Mouse (Mus musculus): ENCODE measurements around the gene Cdc14b.

Gene Cdc14b

DNA sequence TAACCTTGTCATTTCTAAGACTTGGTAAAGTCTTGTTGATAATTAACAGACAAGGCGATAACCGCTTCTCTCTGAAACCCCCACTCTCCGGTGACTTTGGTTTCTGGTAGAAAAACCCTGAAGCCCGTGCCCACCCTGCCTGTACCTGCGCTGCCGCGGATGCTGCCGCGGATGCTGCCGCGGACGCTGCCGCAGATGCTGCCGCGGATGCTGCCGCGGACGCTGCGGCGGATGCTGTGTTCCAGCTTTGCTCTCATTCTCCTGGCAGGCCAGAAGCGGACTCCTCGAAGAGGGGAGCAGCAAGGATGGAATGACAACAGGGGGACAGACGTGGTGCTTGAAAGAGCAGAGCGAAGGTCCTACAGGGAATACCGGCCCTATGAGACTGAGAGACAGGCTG is 105.3 kb downstream of the Cdc14b start:
- DNase-seq, result no peak

DNA sequence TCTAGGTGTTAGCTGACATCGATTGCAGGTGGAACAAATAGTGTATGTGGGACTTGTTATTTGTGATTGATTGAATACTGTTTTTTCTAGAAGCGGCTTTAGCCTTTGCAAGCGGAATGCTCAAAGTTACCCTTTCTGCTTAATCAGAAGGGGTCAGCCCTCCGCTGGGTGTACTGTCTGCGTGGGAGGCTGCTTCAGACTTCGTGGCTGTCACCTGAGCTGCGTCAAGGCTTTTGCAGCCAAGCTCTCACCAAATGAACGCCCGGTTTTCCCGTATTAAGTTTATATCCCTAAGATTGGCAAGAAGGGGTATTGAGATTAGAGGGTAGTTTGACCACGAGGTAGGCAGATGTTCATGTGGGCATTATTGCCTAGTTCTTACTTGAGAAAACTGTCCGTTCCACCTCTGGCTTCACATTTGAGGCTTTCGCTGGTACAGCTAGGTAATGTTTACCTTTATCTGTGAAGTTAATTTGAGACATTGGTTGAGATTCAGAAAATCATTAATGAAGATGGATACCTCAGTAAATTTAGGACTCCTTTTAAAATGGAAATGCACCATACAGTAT is 111.9 kb downstream of the Cdc14b start:
- DNase-seq, result no peak

DNA sequence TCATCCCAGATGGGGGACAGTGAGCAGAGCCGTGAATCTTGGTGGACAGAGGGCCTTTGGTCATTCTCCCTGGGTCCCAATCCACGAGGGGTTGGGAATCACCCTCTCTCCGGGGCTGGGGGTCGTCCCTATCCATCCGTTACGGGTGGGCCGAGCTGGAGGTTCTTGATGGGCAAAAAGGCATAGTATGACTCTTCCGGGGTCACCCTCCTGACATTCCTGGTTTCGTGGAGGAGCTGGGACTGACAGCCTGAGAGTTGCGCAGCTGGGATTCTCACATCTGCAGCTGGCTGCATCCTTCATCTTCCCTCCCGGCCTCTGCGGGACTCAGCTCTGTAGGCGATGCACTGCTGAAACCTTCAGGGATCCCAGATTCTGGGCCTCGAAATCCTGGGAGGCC is 112.5 kb downstream of the Cdc14b start:
- DNase-seq, result peak; percentile 12

DNA sequence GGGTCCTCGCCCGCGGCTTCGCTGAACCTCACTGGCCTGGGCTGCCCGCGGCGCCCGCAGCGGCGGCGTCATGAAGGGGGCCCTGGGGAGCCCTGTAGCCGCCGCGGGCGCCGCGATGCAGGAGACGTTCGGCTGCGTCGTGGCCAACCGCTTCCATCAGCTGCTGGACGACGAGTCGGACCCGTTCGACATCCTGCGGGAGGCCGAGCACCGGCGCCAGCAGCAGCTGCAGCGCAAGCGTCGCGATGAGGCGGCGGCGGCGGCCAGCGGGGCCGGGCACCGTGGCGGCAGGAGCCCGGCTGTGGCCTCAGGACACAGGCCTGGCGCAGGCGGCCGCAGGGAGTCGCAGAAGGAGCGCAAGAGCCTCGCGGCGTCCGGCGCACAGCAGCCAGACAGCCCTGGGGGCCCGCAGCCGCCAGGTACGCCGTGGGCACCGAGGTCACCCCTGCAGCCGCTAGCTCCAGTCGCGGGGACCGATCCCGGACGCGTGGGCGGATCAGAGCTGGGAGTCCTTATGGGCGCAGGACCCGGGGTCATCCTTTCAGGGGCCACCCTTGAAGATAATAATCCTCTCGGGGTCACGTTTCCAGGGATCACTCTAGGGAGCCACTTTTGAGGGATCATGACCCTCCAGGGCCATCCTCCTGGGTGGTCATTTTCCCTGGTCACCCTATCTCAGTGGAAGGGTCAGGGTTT is 113.0 kb downstream of the Cdc14b start:
- DNase-seq, result no peak

DNA sequence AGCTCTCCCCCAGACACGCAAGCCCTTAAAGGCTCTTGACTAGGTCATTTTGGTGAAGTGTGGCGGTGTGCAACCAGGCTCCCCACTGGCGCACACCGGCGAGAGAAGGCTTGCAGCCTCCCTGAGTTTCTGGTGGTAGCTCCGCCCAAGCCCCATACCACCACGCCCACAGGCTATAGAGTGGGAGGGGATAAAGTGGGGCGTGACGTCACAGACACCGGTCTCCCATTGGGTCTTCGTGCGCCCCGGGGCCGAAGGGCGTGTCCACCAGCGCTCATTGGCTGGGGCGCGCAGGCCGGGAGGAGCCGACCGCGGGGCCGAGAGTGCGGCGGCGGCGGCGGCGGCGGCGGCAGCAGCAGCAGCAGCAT is 113.6 kb downstream of the Cdc14b start, which contains the start of gene Habp4:
Gene Habp4, plus strand, starts transcription at position 277 of the 368 bp plus-strand sequence.
- peak; percentile 99 for DNase-seq

DNA sequence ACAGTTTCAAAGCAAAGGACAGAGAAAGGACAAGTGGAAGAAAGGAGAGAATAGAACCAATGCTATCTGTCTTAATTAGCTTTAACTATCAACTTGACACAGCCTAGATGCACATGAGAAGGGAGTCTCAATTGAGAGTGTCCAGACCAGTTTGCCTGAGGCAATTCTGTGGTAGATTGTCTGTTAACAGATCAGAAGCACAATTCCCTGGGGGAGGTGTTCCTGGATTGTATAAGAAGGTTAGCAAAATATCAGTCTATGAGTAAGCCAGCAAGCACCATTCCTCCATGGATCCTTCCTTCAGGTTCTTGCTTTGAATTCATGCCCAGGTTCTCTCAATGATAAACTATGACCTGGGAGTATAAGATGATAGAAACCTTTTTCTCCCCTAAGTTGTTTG is 118.1 kb downstream of the Cdc14b start:
- no peak for DNase-seq

DNA sequence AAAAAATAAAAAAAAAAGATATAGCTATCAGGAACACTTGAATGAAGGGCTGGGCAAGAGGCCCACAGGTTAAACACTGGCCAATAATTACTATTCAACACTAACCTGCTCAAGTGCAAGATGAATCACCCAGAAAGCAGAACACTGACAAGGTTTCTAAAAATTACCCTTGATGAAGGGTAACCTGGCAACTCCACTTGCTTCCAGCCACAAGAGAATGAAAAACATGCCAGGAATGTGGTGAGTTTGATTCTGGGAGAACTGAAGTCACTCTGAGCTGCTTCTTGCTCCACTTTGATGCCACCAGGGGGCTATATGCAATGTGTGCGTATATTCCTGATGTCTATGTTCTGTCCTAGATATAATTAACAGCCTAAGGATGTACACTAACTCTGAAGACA is 119.9 kb downstream of the Cdc14b start:
- DNase-seq, result peak; percentile 72

DNA sequence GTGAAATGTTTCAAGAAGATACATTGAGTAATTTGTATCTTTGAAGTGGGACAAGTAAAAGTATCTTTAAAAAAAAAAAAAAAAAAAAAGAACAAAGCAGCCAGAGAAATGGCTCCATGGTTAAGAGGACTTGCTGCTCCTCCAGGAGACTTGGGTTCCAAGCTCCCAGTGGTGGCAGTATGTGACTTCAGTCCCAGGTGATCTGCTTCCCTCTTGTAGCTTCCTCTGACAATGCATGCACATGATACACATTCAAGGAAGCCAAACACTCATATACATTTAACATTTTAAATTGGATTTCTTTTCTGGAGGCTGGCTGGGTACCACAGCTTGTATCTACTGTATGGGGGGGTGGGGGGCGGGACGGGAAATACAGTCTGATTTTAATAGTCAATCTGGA is 120.4 kb downstream of the Cdc14b start:
- DNase-seq, result no peak

DNA sequence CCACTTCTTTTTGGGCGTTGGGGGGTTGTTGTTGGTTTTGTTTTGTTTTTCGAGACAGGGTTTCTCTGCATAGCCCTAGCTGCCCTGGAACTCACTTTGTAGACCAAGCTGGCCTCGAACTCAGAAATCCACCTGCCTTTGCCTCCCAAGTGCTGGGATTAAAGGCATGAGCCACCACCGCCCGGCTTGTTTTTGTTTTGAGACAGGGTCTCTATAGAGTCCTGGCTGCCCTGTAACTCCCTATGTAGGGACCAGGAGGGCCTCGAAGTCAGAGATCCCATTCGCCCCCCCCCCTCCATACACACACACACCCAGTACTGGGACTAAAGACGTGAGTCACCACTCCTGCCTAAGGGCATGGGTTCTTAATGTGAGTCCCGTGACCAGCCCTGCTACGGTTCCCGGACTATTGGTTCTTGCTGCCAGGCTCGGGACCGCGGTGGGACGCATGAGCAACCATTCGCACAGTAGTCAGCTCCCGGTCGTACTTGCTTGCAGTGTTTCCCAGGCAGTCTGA is 121.3 kb downstream of the Cdc14b start:
- DNase-seq, result peak; percentile 89

DNA sequence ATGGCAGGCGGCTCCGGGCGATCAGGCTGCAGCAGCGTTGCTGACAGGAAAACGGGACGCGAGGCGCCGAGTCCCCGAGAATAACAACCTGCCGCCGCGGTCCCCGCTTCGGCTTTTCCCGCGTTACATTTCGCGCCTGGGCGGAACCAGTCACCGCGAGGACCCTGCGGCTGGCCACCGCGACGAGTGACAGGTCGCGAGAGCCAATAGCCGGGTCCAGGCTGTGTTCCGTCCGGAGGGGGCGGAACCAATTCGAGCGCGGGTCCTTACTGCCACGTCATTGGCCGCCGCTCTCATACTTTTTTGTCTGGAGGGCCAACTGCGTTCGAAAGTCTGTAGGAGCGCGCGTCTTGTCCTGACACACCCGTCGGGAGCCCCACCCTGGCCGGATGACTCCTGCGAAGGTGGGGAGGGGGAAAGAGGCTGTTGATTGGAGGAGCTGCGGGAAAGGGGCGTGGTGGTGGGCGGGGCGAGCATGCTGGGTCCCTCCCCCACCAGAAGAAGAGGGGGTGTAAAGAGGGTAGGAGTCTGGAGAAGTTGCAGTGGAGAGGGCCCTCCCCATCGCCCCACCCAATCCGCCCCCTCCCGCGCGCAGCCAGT is 121.9 kb downstream of the Cdc14b start, which contains the start of gene Zfp367:
Gene Zfp367, minus strand, starts transcription at position 120 of the 600 bp plus-strand sequence.
- peak; percentile 99 for DNase-seq

DNA sequence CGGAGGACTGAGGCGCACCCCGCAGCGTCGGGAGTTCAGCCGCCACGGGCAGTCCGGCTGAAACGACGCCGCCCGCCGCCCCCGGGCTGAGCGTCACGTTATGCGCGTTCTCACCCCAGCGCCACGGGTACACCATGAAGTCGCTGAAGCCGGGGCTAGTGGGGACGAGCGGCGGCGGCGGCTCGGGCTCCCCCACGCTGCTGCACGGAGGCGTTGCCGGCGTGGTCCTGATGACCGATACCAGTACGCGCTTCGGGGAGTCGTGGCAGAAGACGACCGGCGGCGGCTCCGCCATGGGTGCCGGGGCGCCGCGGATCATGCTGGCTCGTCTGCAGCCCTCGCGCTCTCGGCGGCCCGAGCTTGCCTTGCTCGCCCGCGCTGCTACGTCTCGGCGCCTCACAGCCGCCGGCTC is 122.4 kb downstream of the Cdc14b start:
- no peak for DNase-seq

DNA sequence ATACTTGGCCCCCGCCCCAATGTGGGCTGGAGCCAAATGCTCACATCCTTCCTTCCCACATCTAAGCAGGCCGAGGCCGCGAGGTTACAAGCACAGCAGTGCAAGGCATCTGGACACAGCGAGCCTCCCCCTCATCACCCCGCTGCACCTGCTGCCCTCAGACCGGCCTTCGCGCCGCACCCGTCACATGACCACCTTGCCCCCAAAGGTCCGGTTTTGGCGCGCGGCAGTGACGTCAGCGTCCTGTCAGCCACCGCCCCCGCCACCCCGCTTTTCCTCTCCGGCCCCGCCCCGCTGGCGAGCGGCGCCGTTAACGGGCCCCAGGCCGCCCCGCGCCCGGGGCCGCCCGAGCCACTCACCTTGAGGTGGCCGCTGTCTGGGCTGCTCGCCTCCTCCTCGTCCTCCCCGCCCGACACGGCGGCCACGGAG is 122.8 kb downstream of the Cdc14b start:
- DNase-seq, result peak; percentile 92

DNA sequence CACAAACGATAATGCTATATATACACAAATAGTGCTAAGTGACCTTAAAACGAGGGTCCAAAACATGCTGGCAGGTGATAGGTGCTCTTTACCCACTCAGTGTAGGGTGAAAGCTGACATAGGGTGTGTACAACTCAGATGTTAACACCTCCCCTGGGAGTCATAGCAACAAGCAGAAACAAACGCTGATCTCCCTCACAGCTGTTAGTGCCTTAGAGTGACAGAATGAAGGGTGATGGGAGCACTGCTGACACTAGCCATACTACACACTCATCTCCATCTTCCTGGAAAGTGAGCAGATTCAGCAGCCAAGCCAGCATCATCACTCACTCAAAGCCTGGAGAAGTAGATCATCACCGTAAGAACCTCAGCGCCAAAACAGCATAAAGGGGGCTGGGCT is 125.0 kb downstream of the Cdc14b start:
- no peak for DNase-seq

Data from kidney, postnatal 14 days (tissue).